Mouse (Mus musculus): ENCODE results near the gene Pbx1.
A peak's percentile ranks its signal among the peaks of the same experiment; 100 is the strongest.

Gene Pbx1

DNA sequence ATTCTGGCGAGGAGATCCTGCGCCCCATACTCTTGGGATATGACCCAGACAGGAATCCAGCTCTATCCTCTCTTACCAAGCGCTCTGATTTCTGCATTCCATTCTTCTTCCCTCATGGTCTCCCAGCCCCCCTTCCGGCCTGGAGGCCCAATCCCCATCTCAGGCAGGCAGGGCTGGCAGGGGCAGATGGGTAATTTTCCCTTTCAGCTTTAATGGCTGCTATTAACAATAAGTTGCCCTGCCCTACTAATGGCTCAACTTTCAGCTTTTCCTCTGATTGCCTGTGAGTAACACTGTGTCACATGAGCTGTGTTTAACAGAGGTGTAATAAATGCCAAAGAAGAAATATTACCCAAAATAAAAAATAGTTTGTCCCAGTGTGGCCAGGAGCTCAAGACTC, 201.9 kb downstream of the Pbx1 start:
- DNase-seq (ENCODE audit: extremely low spot score, low spot score): no peak

DNA sequence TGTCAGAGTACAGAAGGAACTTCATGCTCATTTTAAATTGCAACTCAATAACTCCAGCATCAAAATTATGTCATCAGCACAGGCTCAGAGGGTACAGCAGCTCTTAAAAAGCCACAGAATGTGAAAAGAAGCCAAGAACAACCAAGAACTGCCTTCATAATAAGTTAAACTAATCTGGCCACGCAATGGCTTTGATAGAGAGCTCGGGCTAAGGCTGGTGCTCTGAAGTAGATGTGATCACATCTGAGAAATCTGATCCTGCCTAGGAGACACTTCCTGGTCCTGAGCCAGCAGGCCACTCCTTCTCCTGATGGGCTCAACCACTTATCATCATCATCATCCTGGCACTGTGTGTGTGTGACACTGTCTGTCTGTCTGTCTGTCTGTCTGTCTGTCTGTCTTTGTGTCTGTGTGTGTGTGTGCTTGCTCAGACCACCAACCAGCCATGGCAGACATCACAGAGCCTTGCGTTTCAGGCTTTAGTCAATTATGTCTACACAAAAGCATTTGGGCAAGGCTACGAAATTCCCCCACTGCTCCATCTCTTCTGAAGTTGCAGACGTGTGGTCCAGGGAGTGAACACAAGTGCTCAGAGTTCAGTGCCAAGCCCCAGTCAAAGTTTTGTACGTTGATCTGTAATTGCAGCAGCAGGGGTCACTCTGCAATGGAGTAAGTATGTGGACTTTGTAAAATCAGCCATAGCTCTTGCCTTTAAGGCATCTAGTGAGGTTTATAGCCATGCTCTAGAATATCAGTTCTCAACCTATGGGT, 203.1 kb downstream of the Pbx1 start:
- no peak for DNase-seq (ENCODE audit: extremely low spot score, low spot score)

DNA sequence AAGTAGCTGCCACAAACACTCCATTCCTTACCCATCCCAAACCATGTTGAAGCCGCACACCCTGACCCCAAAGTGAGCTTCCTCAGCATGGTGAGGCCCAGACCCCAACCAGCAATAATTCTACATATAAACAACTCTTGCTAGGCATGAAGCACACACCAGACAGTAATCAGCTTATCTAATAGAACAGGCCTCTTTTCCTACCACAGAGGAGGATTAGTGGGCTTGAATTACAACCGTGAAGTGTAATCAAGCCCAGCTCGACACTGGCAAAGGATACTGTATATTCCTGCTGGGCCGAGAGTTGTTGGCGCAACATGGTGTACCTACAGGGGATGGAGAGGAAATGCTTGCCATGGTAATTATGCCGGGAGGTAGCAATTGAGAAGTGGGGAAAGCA, 205.9 kb downstream of the Pbx1 start:
- no peak for DNase-seq (ENCODE audit: extremely low spot score, low spot score)

DNA sequence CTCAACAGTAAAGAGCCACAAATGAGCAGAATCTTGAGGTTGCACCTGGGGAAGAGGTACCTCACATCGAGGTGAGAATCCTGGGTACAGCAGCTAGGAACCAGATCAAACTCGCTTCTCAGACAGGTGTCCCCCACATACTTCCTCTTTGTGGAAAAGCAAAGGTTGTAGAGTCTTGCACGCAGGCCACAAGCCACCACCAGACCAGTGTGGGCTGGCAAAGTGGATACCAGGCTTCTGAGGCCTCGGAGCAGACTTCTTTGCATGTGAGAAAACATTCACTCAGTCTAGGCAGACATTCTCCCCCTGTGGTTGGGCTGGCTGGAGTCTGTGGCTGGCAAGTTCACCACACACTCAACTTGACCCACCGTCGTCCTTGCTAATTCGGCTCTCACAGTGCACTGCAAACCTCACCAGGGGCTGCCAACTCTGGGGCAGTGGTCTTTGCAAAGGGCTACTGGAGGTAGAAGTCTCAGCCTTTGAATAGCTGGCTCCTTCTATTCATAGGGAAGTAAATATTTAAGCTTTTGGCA, 206.4 kb downstream of the Pbx1 start:
- no peak for DNase-seq (ENCODE audit: extremely low spot score, low spot score)

DNA sequence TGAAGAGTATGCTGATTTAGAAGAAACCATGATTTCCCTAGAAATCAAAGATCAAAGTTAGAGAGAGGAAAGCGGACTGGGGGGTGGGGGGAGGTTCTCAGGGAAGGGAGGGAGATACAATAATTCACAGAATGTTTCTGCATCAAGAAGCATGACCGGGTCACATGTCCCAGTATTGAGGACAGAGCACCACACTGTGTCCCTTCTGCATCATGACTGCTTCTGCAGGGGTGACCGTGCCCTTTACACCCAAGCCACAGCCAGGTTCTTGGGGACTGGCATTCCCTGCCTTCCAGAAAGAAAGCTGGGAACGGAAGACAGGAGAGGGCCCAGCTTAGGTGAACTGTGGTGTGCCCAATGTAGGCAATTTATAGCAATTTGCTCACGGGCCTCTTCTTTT, 207.9 kb downstream of the Pbx1 start:
- DNase-seq (ENCODE audit: extremely low spot score, low spot score): no peak

DNA sequence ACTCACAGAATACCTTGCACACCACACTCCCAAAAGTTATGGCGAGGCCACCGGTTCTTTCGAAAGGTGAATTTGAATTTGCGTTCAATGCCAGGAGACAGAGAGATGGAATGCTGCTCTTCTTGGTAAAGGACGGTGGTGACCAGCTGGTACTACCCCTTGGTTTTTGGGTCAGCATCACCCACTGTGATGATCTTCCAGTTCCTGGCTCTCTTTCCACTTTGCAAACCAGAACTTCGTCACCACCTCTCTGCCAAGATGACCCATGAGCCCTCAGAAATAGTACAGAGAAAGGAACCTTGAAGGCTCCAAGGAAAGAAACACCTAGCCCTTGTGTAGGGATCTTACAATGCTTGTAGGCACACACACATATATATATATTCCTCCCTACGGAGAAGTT, 209.3 kb downstream of the Pbx1 start:
- no peak for DNase-seq (ENCODE audit: extremely low spot score, low spot score)

DNA sequence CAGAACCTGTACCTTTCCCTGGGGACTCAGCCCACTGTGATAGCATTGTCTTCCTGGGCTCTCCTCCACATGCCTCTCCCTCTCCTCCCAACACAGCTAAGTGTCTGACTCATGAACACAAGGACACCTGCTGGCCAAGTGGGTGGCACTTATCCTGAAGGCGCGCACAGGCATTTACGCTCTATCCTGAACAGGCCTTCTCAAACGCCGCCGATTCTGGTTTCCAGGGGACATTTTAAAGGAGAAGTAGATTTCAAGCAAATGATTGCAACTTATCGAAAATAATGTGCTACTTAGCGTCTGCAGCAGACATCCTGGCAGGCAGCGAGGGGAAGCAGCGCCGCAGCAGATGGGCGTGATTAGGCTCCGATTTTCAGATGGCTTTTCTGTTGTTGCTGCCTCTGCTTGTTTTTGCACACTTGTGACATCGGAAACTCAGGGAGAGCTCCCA, 211.0 kb downstream of the Pbx1 start:
- no peak for DNase-seq (ENCODE audit: extremely low spot score, low spot score)

DNA sequence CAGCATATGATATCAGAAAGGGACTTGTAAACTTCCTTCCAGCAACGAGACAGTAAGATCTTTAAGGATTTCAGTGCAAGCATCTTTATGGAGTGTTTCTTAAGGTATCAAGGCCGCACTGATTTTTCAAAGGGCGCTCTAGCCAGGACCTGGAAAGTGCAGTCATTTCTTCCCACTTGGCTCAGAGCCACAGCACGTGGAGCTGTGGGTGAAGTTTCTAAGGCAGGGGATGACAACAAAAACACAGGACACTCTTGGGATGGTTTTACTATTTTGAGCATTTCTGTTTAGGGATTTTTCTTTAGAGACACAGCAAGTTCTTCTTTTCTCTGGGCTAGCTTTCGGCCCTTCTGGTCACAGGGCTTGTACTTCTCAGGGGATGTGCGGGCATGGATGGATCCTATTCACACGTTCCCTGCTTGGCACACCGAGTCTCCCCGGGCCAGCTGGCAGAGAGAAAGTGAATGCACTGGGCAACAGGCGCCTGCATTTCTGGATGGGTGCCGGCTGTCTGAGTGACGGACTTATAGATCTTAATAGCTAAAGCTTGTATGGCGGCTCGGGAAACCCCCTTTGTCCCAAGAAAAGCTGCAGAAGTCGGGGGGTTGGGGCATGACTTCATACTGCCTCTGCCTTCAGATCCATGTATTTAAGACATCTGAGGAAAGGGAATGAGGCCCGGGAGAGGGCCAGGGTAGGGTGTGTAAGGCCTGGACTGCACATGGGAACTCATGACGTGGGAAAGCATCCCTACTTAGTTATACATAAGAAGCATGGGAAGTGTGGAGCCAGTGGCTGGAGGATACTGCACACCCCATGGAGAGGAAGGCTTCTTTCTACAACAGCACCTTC, 215.9 kb downstream of the Pbx1 start:
- DNase-seq (ENCODE audit: extremely low spot score, low spot score): no peak

DNA sequence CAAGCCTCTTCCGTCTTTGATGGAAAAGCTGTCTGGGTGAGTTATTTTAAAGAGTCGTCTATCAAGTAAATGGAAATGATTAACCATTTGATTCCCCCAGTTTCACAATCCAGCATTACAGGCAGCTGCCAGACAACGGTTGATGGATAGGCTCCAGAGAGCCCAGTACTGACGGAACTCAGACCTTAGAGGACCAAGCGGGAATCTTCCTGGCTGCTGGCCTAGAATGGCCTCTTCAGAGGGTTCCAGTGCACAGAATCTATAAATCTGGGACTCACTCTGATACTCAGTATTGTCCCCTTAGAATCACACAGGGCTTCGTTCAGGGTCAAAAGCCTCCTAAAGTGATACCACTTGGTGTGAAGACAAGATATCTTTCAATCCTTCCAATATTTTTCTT, 216.6 kb downstream of the Pbx1 start:
- DNase-seq (ENCODE audit: extremely low spot score, low spot score): no peak

DNA sequence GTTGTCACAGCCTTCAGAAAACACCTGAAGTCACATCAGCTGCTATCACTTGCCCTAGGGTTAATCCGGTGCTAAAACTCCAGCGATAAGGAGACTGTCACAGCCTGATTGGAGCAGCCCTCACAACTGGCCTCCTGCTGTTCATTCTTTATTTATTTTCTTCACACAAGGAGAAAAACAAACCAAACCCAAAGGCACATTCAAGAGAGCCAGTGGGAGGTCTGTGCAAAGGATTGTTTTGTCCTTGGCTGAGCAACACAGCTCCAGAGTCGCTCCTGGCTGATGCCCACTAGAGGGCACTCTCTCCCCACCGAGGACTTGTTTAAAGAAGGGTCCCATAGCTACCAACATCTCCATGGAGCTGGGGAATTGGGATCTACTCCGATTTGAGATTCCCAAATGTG, 218.0 kb downstream of the Pbx1 start:
- peak; percentile 84 for DNase-seq (ENCODE audit: extremely low spot score, low spot score)

DNA sequence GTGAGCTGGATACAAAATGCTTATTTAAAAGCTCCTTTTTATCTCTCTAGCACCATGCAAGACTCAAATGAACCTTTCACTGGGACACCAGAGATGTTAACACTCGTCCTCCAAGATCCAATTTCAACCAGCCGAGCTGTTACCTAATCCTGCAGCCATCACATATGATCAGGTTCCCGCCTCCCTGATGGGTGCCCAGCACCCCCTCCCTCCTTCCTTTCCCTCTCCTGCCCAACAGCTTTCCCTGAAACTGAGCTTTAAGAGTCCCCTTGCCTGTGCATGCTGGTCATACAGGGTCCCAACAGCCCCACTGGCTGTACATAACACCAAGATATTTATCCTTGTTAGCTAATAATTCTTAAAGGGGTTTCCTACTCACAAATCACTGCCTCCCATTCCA, 218.5 kb downstream of the Pbx1 start:
- no peak for DNase-seq (ENCODE audit: extremely low spot score, low spot score)

DNA sequence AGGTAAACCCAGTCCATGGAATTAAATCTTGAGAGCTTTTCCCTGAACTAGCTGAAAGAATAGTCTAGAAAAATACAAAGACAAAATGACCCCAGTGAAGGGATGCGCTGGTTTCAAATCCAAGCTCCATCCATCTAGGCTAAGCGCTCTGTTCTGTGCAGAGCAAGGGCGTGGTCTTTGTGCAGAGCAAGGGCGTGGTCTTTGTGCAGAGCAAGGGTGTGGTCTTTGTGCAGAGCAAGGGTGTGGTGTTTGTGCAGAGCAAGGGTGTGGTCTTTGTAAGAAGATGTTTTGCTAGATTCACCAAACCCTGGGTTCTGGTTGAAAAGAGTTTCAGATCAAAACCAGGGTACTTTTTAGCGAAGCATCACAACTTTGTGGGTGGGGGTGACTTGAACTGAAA, 221.7 kb downstream of the Pbx1 start:
- no peak for DNase-seq (ENCODE audit: extremely low spot score, low spot score)

DNA sequence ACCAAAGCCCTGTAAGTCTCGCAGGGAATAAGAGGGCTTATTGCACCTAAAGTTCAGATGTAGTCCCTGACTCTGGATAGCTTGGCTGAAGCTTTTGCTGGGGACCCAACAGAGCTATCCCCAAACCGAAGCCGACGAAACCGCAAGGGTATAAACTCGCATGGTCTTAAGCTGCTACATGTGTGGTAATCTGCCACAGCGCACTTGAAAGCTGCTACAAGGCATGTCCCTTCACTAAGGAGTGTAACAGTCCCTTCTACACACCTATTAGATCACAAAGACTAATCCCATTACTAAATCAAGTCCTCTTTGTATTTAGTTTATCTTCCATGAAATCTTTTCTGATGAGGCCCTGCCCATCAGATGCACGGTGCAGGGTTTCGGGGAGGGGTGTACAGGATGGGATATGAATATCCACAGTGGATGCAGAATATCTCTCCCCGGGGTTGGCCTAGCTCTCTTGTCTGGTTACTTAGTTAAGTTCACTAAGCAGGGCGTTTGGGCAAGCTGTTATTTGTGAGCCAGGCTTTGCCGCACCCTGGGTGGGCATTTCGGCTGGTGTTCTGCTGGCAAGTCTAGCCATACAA, 231.4 kb downstream of the Pbx1 start:
- DNase-seq (ENCODE audit: extremely low spot score, low spot score): no peak

DNA sequence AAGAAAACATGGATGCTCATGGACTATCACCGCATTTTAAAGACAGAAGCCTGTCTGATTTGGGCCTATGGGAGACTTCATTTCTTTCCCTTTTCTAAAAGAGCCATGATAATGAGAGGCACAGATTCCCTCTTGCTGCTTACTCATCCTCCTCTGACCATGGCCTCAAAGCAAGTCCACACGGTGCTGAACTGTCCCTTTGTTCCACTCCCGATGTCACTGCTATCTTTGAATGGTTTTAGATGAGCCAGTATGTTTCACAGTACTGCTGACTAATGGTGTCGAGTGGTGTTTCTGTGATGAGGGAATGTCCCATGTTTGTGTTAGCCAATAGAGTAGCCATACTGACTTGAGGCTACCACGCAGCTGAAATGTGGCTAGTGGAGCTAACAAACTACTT, 233.8 kb downstream of the Pbx1 start:
- no peak for DNase-seq (ENCODE audit: extremely low spot score, low spot score)

DNA sequence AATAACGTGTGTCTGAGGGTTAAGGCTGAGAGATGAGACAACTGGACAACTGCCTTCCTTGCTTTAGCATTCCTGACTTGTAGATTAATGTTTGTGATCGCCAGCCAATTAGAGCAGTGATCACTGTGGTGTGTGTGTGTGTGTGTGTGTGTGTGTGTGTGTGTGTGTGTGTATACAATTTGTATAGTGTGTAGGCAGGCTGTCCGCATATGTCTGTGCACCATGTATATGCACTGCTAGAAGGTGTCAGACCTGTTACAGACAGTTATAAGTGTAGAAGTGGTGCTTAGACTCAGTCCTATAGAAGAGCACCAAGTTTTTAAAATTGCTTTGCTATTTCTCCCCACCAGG, 234.2 kb downstream of the Pbx1 start:
- no peak for DNase-seq (ENCODE audit: extremely low spot score, low spot score)

DNA sequence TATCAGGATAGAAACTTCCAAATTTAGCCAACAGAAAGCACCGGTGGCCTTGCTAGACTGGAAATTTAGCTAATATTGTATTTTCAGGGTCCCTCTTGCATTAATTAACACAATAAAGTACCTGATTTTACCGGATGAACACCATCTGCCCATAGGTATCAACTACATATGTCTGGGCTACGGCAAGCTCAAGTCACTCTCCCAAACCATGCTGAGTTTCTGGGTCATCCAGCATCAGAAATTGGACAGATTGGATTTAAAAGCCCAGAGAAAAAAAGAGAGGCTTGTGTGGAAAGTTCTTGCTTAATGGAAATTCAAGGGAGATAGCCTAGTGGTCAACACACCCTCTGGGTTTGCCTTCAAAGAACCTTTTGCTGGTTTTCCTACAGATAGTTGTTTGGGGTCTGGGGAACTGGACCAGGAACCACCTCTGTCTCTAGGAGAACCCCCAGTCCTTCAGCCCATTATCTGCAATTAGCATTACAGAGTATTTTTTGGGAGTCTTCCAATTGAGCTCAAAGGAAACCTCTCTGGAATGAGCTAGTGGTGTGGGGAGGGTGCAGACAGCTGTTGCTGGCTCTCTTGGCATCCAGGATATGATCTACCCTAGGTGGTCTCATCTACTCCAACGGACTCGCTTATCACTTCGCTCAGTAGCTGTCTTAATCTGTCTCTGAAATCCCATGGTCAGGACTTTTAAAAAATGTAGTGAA, 234.7 kb downstream of the Pbx1 start:
- no peak for DNase-seq (ENCODE audit: extremely low spot score, low spot score)

DNA sequence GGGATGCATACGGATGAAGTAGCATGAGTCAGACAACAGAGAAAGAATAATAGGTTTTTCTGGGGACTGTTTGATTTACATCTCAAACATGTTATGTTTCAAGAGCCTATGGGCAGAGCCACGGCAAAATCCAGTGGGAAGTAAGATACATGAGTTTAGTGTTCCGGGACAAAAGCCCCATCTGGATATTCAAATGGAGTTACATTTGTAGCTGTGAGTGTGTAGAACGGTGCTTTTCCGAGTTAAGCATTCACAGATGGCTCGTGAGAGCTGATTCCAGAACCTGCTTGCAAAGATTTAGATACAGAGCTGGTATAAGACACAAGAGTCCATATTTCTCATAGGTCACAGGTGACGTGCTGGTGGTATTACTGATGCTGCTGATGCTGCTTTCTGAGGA, 238.7 kb downstream of the Pbx1 start:
- no peak for DNase-seq (ENCODE audit: extremely low spot score, low spot score)

DNA sequence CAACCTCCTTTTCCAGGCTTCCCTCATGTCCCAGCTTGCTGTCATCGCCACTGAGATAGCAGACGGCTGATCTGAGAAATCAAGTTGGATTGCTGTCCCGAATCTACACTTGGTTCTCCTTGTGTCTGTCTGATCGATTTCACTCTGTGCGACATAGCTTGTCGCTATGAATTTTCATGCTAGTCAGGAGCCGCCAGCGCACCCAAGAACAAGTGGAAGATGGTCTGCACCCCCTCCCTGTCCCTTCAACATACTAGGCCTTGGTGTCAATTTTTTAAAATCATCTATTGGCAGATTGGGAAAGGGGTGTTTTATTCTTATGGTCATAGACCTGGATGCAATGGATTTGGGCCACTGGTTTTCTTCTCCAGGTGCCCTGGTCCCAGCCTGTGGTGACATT, 249.3 kb downstream of the Pbx1 start:
- no peak for DNase-seq (ENCODE audit: extremely low spot score, low spot score)

DNA sequence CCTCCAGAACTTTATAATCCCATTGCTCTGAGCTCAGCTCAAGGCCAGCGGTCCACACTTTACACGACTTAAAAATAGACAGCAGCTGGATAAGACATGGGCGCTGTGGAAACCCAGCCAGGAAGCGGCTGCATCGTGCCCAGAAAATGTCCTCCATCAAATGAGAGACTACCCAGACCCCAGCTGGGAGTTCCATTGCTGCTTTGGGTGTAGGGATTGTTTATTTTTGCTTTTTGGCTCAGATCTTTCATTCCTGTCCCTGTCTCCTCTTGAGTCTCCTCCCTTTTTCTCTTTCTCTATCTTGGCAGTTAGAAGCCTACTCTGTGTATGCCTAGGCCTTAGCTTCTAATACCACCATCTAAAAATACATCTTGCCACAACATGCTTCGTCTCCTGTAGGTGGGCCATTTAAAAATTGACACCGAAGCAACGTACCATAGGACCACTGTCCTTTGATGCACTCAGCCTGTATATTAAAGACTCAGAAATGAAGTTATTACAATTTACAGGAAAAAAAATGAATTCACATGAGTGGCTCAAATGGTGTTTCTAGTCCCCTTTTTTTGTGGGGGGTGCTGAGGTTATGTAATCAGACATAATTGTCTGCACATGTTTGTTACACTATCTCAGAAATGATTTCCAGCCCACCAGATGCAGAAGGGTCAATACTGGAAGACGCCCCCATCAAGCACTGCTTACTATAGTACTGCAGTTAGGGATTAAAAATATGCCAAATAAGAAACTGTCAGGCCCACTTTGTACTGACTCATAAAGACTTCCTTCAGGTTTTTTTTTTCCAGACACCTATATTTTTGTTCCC, 251.2 kb downstream of the Pbx1 start:
- no peak for DNase-seq (ENCODE audit: extremely low spot score, low spot score)

DNA sequence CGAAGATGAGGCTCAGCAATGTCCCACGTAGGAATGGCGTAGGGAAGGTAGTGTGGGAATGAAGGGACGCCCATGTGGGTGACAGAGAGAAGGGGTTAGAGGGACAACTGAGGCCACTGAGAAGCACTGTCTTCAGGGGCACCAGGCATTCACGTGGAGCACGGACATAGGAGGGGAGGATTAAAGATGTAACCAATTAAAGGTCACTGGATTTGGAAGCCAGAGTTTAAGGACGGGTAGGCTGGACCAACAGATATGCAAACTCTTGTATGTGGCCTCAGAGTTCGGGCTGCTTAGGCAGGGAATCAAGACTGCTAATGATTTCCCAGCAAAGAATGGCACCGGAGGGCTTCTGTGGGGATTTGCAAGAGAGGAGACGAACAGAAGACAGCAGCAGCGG, 252.4 kb downstream of the Pbx1 start:
- DNase-seq (ENCODE audit: extremely low spot score, low spot score): no peak

DNA sequence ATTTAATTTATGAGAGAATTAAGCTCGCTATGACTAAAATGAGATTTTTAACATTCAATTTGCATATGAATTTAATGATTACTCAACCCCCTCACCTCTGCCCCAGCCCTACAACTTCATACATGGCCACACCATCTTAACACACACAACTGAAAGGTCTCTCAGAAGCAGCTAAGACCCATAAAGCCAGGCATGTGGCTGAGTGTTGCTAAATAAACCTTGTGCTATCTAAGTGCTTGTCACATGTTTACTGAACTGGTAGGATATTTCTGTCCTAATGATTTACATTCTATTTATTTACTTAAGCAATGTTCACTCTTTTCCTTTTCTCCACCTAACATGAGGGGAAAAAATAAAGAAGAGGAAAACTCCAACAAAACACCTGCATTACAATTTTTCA, 253.5 kb downstream of the Pbx1 start:
- DNase-seq (ENCODE audit: extremely low spot score, low spot score): no peak
